Mouse (Mus musculus): Measurements from ENCODE around the gene Borcs8.

The Borcs8 gene

DNA sequence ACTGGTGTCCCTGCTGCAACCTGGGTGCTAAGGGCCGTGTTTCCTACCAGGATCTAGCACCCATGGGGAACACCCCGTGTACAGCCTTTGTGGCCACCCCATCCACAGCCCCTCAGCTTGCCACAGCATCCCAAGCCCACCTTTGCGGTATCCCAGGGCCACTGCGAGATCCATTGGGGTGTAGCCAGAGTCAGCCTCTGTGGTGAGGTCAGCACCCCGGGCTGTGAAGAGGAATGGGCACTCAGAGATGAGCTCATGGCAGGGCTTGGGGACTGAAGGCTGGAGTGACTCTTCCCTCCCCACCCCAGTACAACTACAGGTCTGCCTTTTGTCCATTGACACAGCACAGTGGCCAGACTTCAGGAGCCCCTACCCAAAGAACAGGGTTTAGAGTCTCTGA lies 5.2 kb upstream of the Borcs8 start:
- no peak for DNase-seq (ENCODE audit: low spot score in 2 of 2)

DNA sequence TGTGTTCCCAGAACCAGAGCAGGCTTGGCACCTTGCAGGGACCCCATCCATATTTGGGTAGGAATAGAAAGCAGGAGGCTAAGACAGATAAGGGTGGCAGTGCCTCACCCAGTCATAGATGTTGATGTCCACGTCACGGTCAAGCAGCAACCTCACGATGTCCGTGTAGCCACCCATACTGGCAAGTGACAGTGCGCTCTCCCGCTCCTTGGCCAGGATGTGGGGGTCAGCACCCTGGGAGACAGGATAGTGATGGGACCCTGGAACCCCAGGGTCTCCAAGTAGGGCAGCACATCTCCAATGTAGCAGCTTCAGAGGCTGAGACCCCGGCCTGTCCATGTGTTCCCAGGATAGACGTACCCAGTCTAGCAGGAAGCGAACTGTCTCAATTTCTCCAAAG lies 4.4 kb upstream of the Borcs8 start:
- DNase-seq (ENCODE audit: low spot score in 2 of 2), result no peak

DNA sequence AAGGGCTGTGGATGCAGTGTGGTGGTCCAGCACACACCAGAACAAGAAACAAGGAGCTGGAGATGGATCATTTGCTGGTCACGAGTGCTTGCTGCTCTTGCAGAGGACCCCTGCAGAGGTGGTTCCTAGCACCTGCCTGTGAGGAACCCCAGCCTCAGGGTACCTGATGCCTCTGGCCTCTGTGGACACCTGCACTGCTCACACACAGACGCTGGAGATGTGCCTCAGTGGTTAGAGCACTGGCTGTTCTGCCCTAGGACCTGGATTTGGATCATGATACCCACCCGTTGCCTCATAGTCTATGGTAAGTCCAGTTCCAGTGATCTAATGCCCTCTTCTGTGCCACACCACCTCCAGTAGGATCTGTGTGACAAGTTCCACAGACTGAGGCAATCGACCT lies 2.7 kb upstream of the Borcs8 start:
- DNase-seq (ENCODE audit: low spot score in 2 of 2), result no peak

DNA sequence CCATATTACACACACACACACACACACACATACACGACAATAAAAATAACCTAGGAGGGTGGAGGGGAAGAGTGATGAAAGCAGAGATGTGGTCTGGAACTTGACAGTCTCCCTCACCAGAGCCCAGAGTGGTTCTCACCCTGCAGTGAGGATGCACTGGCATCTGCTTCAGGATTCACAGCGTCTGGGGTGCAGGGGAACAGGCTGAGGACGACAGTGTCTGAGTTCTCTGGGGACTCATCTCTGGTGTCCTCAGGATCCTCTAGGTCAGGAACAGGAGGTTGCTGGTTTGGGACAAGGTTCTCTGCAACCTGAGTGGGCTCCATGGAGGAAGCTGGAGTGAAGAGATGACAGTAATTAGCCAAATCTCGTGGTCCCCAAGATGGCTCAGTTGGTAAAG lies 1.4 kb upstream of the Borcs8 start:
- DNase-seq (ENCODE audit: low spot score in 2 of 2), result no peak

DNA sequence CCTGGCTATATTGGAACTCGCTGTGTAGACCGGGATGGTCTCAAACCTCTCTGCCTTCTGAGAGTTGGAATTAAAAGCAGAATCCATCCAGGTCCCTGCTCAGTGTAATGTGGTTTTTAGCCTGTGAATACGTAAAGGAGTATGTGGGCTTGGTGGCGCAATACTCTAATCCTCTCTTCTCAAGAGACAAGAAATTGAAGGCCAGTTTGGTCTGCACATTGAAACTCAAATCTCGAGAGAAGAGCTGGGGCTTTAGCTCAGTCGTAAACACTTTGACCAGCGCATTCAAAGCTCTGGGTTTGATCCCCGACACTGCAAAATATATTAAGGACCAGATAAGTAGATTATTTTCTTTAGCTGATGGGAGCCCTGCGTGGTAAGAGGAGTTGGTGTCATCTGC lies 682 bp downstream of the Borcs8 start:
- no peak for DNase-seq (ENCODE audit: low spot score in 2 of 2)

DNA sequence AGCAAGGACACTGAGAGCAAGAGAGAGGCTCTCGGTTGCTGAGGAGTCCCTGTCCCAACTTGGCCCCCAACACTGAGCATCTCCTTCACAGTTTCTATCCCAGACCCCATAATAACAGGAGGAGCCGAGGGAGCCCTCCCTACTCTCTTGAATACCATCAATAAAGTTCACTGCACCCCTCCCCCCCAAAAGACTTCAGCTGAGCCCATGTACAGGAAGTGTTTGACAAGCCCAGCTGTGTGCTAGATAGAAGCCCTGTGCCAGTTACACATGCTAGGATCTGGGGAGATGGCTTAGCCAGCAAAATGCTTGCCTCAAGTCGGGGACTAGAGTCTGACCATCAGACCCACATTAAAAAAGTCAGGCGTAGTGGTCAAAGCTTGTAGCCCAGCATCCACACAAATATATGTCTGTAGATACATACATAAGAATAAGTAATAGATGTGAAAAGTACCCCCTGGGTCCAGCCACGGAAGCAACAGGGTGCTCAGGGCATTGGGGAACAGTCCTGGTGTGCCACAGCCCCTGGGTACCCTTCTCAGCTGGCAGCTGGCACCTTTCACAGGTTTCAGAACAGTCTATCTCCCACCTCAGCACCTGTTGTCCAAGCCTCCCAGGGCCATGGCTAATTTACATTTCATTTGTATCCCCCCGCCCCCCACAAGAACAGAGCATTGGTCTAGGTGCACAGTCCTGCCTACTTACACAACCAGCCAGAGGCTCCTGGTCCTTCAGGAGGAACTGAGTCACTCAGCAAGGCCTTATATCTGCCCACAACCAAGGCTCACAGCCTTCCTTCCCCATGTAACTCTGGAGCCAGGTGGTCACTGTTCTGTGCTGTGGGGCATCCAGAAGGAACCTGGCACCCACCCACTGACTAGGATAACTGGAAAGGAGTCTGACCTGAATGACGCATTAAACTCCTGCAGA lies 8.6 kb downstream of the Borcs8 start:
- DNase-seq (ENCODE audit: low spot score in 2 of 2), result no peak

DNA sequence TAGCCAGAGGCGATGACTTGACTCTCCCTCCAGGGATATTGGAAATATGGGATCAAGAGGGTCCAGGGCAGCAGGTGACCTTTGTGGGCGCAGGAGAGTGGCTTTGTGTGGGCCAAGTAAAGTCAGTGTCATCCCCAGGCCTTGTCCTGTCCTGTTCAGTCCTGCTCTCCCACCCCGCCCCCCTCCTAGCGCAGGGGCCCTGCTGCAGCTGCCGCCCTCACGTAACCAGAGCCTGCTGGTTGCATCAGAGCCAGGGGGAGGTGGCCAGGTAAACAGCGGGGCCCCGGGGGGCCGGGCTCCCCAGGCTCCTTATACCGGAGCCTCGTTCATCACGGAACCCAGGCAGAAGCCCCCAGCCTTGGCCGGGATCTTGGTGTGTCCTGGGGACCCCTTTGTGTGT lies 10.9 kb downstream of the Borcs8 start:
- no peak for DNase-seq (ENCODE audit: low spot score in 2 of 2)

DNA sequence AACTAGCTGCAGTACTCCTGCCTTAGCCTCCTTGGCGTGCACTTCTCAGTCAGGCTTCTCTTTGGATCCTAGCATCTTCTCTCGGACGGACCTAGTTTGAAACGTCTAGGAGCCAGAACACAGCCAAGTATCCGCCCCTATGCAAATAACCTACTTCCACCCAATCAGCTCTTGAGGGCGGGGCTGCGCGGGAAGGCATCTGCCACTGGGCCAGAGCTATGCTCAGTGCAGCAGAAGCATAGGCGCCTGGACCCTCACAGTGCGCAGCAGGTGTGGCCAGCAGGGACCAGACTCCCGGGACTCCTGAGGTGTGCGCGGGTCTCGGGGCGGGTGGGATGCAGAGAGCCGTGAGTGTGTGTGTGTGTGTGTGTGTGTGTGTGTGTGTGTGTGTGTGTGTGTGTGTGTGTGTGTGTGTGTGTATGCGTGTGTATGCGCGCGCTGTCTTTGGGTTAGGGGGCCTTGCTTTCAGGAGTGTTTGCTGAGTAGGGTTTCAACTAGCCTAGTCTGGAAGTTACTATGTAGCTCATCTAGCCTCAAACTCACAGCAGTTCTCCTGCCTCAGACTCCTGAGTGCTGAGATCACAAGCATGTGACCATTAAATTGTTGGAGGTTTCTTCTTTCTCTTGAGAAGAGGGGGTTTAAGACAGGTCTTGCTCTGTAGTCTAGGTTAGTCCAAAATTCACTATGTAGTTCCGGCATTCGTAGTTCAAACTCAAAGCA lies 13.4 kb downstream of the Borcs8 start:
- peak; percentile 59 to 66 for DNase-seq (ENCODE audit: low spot score in 2 of 2)

DNA sequence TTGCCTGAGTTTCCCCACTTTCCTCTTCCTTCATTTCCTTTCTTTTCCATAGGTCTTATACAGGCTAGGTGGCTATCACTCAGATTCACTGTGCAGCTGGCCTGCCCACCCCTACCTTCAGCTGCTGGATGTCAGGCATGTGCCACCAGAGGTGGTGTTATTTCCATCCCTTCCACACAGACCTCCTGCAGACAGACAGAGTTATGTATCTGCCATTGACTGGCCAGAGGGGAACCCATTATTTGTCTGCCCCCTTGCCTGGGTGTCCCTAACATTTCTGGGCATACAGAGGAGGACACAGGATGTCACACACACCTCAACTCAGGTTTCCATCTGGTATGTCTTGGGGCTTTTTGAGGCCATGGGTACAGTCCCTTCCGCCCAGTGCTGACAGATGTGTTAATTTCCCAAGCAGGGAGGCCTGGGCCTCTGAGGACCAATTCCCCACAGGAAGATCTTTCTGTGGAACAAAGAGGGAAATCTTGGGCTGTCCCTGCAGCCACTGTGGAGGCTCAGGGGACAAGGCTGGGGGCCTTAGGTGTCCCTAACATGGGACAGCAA lies 18.0 kb downstream of the Borcs8 start:
- no peak for DNase-seq (ENCODE audit: low spot score in 2 of 2)

DNA sequence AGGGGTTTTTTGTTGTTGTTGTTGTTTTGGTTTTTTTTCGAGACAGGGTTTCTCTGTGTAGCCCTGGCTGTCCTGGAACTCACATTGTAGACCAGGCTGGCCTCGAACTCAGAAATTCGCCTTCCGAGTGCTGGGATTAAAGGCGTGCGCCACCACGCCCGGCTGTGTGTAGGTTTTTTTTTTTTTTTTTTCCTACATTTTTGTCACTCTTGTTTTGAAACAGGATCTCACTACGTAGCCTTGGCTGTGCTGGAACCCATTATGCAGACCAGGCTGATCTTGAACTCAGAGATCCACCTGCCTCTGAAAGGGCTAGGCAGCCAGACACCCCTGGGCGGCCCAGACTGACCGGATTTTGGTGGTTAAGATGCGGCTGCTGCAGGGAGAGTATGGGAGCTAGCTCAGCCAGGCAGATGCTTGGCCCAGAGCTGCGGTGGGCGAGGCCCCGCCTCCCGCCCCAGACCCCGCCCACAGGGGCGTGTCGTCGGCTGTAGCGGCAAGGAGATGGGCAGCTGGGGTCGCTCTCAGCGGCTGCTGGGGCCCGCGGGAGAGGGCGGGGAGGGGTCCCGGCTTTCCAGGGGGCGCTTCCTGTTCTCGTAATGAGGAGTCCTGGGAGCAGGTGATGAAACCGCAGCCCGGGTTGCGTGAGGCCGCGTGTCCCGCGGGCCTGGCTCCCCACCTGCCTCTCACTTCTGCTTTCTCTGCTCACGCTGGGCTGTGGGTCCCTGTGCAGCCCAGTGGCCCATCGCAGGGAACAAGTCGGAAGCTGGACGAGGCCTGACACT lies 19.0 kb downstream of the Borcs8 start:
- peak; percentile 52 to 71 for DNase-seq (ENCODE audit: low spot score in 2 of 2)

DNA sequence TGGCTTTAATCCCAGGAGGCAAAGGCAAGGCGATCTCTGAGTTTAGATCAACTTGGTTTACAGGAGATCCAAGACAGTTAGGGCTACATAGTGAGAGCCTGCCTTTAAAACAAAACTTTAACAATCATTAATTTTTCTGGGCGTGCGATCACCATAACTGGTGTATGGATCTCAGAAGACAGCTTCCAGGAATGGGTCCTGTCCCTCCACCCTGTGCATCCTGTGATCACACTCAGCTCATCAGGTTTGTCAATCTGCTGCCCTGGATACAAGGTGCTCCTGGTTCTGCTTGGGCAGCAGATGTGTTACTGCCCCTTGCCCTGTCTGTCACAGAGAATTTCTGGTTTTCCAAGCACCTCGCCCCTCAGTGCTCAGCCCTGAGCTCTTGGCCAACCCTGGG lies 19.9 kb downstream of the Borcs8 start:
- no peak for DNase-seq (ENCODE audit: low spot score in 2 of 2)

DNA sequence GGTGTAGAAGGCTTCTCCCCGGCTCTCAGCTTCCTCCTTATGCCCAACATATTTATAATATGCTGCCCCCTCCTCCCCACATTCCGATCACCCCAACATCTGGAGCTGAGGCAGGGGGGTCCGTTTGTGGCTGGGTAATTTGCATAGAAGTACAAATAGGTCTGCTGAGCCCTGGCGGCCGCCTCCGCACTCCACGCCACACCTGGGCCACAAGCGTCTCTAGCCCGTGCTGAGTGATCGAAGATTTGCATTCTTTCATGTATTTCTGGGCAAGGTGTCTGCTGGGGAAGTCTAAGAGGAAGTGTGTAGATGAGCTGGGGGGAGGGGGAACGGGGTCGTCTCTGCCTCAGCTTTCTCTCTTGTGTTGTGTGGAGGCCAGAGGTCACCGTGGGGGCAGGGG lies 20.7 kb downstream of the Borcs8 start:
- DNase-seq (ENCODE audit: low spot score in 2 of 2), result peak in 1 of 2 experiments; percentile 39

DNA sequence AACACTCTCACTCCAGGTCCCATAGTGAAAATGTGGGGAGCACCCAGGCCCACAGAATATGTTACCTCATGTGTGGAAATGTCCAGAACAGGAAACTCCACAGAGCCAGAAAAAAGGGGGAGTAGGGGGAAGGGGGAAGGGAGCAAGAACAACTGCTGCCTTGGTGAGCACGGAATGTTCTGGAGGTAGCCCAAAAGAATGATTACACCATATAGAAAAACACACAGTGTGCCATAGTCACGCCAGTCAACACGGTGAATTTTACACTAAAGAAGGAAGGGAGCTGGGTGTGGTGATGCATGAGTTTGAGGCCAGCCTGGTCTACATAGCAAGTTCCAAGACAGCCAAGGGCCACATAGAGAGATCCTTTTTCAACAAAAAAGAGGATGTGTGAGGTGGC lies 24.0 kb downstream of the Borcs8 start:
- no peak for DNase-seq (ENCODE audit: low spot score in 2 of 2)

DNA sequence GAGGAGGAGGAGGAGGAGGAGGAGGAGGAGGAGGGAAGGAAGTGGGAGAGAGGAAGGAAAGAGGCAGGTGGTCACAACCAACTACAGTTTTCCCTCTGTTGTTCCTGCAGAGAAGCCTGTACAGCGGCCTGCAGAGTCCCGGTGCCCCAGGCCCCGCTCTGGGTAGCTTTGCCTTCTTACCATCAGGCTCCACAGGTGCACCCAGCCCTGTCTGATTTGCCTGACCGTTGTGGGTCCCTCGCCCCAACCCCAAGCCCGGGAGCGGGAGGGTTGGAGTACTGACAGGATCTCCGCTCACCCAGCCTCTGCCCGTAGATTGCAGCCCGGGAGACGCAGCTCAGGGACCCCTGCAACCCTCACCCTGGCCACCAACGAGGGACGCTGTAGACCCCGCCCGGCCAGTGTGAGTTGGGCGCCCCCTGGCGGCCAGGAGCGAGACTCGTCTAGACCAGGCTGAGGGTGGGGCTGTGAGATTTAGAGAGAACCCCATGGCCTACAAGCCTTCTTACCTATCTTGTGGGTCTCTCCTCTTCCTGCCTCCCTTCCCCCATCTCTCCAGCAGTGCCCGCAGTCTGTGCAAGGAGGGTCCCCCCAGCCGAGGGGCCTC lies 27.3 kb downstream of the Borcs8 start:
- DNase-seq (ENCODE audit: low spot score in 2 of 2), result peak; percentile 47 to 75

DNA sequence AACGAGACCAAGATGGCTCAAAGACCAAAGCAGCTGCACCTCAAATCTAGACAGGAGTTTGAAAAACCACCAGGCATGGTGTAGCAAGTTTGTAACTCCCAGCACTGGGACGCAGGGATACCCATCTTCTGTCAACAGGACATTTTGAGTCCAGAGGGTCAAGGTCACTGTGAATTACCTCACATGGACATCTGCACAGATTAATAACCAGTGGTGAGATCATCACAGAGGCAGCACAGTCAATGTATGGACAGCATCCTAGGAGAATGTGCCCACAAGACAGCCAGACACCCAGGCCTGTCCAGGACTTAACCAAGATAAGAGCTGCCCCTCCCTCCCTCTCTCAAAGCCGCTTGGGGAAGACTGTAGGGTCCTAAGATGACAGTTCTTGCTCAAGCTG lies 30.8 kb downstream of the Borcs8 start:
- no peak for DNase-seq (ENCODE audit: low spot score in 2 of 2)

DNA sequence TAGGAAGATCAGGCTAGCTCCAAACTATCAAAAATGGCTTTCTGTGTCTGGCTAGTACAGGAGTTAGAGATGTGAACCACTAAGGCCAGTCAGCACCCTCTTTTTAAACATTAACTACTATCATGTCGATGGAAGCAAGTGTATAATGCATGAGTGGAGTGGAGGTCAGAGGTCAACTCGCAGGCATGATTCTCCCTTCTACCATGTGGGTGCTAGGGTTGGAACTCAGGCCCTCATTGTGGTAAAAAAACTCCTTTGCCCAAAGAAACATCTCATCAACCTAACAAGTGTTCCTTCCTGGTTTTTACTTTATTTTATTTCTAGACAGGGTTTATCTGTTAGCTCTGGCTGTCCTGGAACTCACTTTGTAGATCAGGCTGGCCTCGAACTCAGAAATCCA lies 31.4 kb downstream of the Borcs8 start:
- DNase-seq (ENCODE audit: low spot score in 2 of 2), result no peak

DNA sequence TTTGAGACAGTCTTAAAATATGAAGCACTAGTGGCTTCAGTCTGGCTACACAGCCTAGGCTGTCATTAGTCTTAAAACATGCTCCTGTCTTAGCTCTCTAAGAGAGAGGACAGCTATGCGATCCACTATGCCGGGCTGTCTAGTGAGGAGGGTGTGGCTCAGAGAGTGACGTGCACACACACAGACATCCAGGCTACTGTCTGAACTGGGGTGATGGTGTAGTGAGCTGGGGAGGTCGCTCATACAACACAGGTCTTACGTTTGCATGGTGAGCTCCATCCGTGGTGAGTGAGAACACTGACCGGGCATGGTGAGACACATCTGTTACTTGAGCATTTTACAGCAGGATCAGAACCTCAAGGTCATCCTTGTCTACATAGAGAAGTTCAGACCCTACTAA lies 31.9 kb downstream of the Borcs8 start:
- DNase-seq (ENCODE audit: low spot score in 2 of 2), result no peak

DNA sequence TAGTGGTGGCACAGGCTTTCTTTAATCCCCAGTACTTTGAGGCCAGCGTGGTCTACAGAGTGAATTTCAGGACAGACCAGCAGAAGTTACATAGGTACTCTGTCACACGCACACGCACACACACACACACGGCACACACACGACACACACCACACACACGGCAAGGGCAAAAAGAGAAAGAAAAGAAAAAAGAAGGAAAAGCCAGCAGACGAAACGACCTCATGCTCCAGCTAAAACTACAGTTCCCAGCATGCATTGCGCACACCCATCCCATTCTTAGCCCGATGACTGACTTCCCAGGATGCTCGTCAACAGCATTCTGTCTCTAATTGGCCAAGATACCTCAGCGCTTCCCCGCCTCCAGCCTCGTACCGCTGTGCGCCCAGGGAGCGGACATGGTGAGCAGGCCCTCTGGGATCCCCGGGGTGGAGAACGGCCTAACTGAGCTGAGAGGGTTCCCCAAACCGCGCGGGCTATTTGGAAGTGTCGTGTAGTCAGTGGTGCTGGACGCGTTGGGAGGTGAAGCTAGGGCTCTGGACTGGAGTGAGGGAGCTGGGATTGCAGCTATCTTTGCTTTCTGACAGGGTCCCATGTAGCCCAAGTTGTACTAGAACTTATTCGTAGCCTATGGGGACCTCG lies 32.9 kb downstream of the Borcs8 start, which contains the start of gene Tmem161a:
Gene Tmem161a, plus strand, starts transcription at position 314 of the 639 bp plus-strand sequence.
- DNase-seq (ENCODE audit: low spot score in 2 of 2), result peak; percentile 75 to 76

DNA sequence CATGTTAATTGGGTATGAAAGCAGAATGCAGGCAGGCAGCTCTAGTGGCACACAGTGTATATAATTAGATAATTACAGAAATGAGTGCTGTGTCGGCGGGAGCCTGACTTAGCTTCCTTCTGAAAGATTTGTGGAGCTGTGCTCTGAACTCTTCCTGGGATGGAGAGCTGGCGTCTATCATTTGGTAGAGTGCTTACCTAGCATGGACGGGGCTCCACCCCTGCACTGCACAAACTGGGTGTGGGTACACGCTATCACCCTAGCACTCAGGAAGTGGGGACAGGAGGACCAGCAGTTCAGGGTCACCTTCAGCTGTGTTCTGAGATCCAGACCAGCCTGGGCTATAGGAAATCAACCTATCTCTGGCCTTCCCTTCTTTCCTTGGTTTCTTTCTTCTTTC lies 34.0 kb downstream of the Borcs8 start:
- DNase-seq (ENCODE audit: low spot score in 2 of 2), result no peak

DNA sequence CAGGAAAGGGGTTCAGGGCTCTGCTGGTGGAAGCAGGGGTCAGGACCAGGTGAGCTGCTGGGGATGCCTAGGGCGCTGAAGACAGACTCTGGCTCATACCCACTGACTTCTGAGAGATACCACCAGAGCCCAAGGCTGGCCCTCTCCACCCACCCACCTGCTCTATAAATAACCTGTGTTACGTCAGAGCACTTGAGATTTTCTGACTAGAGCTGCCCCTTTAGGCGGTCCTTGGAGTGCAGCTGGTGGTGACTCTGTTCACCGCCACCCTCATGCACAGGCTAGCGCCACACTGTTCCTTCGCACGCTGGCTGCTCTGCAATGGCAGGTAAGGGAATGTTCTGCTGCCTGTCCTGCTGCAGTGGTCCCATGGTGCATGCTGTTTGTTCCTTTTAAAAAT lies 34.8 kb downstream of the Borcs8 start:
- DNase-seq (ENCODE audit: low spot score in 2 of 2), result no peak

DNA sequence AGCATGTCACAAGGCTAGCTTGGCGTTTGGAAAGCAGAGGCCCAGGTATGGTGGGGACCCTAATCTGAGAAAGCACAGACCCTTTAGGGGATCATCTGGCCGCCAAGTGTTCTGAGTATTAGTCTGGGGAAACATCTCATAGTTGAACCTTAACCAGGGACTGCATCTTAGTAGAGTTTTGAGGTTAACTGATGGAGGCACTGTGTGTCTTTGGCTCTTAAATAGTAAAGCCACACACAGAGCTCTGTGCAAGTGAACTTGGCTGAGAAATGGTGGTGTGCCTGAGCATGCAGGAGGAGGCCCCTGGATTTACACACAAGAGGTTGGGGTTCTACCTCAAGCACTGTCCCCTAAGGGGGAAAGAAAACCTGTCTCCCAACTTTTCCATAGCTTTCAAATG lies 38.9 kb downstream of the Borcs8 start:
- DNase-seq (ENCODE audit: low spot score in 2 of 2), result no peak
